Mouse (Mus musculus): ENCODE data around the gene Hist2h2ab.
"Not testable (repeated sequence)": the region's sequence is repeated elsewhere in the genome, so short reads cannot be mapped to it uniquely, and the experiment has no call there.

DNA sequence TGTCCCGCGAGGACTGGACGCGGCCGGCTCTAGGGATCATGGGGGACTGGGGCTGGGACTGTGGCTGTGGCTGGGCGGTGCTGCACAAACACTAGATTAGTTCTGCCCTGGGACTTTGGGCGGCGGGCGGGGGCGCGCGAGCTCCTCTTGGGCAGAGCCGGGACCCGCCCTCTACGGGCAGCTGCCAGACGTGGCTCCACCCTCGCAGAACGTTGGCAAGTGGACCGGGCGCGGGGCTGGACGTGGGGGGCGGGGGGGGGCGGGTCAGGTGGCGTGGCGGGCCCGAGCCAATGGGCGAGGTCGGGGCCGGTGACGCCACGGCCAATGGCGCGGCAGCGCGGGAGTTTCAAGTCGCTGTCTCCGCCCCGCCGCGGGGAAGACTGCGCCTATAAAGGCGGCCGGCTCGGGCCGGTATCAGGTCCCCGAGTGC lies 26.8 kb downstream of the Hist2h2ab start, which contains the start of gene Hist2h3c1:
- TF ChIP-seq CTCF (conservative IDR thresholded peaks at IDR 0.05; ENCODE audit: insufficient read depth, insufficient read length, low read depth, low read length); POLR2A (IDR thresholded peaks at IDR 0.05; ENCODE audit: low read depth, low read length): not testable (repeated sequence)
